Mouse (Mus musculus): ENCODE data around the gene Med22. TPM values are rescaled to one million over a fixed set of nuclear protein-coding genes. Genes with fewer than 3 reads are reported as not detected.
A peak's percentile ranks its signal among the peaks of the same experiment; 100 is the strongest.

Gene Med22
- polyA plus RNA-seq, 1 experiment, result 30.3 TPM

- Histone ChIP-seq H3K27ac (ENCODE audit: control insufficient read depth, insufficient read depth, low read depth, low read length) (no peak overlapping the region), H3K4me1 (ENCODE audit: control insufficient read depth, insufficient read depth, low read length) (no peaks in the 10 kb centered on the region), H3K27me3 (ENCODE audit: control insufficient read depth, insufficient read depth, low read length) (no peaks in the 10 kb centered on the region), H3K4me3 (ENCODE audit: control insufficient read depth, low read depth, low read length) (no peak overlapping the region), H3K36me3 (ENCODE audit: control insufficient read depth, insufficient read depth, low read length) (no peaks in the 10 kb centered on the region; the same call in 1 of the 2 replicates)
- TF ChIP-seq CTCF (IDR thresholded peaks at IDR 0.05; ENCODE audit: control insufficient read depth, insufficient read depth, insufficient replicate concordance, low read depth, low read length) (no peak), POLR2A (IDR thresholded peaks at IDR 0.05; ENCODE audit: control insufficient read depth, low read depth, low read length) (no peak)
Measured at GRCm38 (mm10) chr2:26951346-26951905, 40.9 kb upstream of the Med22 start.

GRCm38 (mm10) chr2:26950411-26950810 lies 39.9 kb upstream of the Med22 start:
- no peak overlapping the region for H3K27ac ChIP-seq (ENCODE audit: control insufficient read depth, insufficient read depth, low read depth, low read length)
- H3K27me3 ChIP-seq (ENCODE audit: control insufficient read depth, insufficient read depth, low read length), result no peaks in the 10 kb centered on the region
- H3K36me3 ChIP-seq (ENCODE audit: control insufficient read depth, insufficient read depth, low read length), result no peaks in the 10 kb centered on the region; the same call in 1 of the 2 replicates
- H3K4me3 ChIP-seq (ENCODE audit: control insufficient read depth, low read depth, low read length), result no peak overlapping the region
- TF ChIP-seq CTCF (IDR thresholded peaks at IDR 0.05; ENCODE audit: control insufficient read depth, insufficient read depth, insufficient replicate concordance, low read depth, low read length), result no peak
- no peak for TF ChIP-seq POLR2A (IDR thresholded peaks at IDR 0.05; ENCODE audit: control insufficient read depth, low read depth, low read length)
- no peaks in the 10 kb centered on the region for H3K4me1 ChIP-seq (ENCODE audit: control insufficient read depth, insufficient read depth, low read length)

- no peak for TF ChIP-seq POLR2A (IDR thresholded peaks at IDR 0.05; ENCODE audit: control insufficient read depth, low read depth, low read length)
- no peak for TF ChIP-seq CTCF (IDR thresholded peaks at IDR 0.05; ENCODE audit: control insufficient read depth, insufficient read depth, insufficient replicate concordance, low read depth, low read length)
- Histone ChIP-seq H3K4me1 (ENCODE audit: control insufficient read depth, insufficient read depth, low read length) (no peaks in the 10 kb centered on the region), H3K27ac (ENCODE audit: control insufficient read depth, insufficient read depth, low read depth, low read length) (no peak overlapping the region), H3K36me3 (ENCODE audit: control insufficient read depth, insufficient read depth, low read length) (no peaks in the 10 kb centered on the region; the same call in 1 of the 2 replicates), H3K27me3 (ENCODE audit: control insufficient read depth, insufficient read depth, low read length) (no peaks in the 10 kb centered on the region), H3K4me3 (ENCODE audit: control insufficient read depth, low read depth, low read length) (no peak overlapping the region)
Measured at GRCm38 (mm10) chr2:26943253-26943652, 32.8 kb upstream of the Med22 start.

GRCm38 (mm10) chr2:26941539-26941938 lies 31.1 kb upstream of the Med22 start:
- Histone ChIP-seq H3K36me3 (ENCODE audit: control insufficient read depth, insufficient read depth, low read length) (no peaks in the 10 kb centered on the region; the same call in 1 of the 2 replicates), H3K4me3 (ENCODE audit: control insufficient read depth, low read depth, low read length) (no peak overlapping the region), H3K27me3 (ENCODE audit: control insufficient read depth, insufficient read depth, low read length) (no peaks in the 10 kb centered on the region), H3K27ac (ENCODE audit: control insufficient read depth, insufficient read depth, low read depth, low read length) (no peak overlapping the region), H3K4me1 (ENCODE audit: control insufficient read depth, insufficient read depth, low read length) (no peaks in the 10 kb centered on the region)
- no peak for TF ChIP-seq POLR2A (IDR thresholded peaks at IDR 0.05; ENCODE audit: control insufficient read depth, low read depth, low read length)
- peak; percentile 13; the same call in 1 of the 2 replicates for TF ChIP-seq CTCF (IDR thresholded peaks at IDR 0.05; ENCODE audit: control insufficient read depth, insufficient read depth, insufficient replicate concordance, low read depth, low read length)

GRCm38 (mm10) chr2:26936425-26936824 lies 25.9 kb upstream of the Med22 start:
- H3K27me3 ChIP-seq (ENCODE audit: control insufficient read depth, insufficient read depth, low read length), result no peaks in the 10 kb centered on the region
- no peaks in the 10 kb centered on the region for H3K36me3 ChIP-seq (ENCODE audit: control insufficient read depth, insufficient read depth, low read length)
- no peak overlapping the region for H3K4me3 ChIP-seq (ENCODE audit: control insufficient read depth, low read depth, low read length)
- H3K4me1 ChIP-seq (ENCODE audit: control insufficient read depth, insufficient read depth, low read length), result peaks cover 12% of the 10 kb centered on the region
- TF ChIP-seq CTCF (IDR thresholded peaks at IDR 0.05; ENCODE audit: control insufficient read depth, insufficient read depth, insufficient replicate concordance, low read depth, low read length) (no peak), POLR2A (IDR thresholded peaks at IDR 0.05; ENCODE audit: control insufficient read depth, low read depth, low read length) (no peak)
- H3K27ac ChIP-seq (ENCODE audit: control insufficient read depth, insufficient read depth, low read depth, low read length), result no peak overlapping the region

- no peak for TF ChIP-seq POLR2A (IDR thresholded peaks at IDR 0.05; ENCODE audit: control insufficient read depth, low read depth, low read length)
- TF ChIP-seq CTCF (IDR thresholded peaks at IDR 0.05; ENCODE audit: control insufficient read depth, insufficient read depth, insufficient replicate concordance, low read depth, low read length), result no peak
- Histone ChIP-seq H3K4me3 (ENCODE audit: control insufficient read depth, low read depth, low read length) (no peak overlapping the region), H3K27ac (ENCODE audit: control insufficient read depth, insufficient read depth, low read depth, low read length) (no peak overlapping the region), H3K27me3 (ENCODE audit: control insufficient read depth, insufficient read depth, low read length) (no peaks in the 10 kb centered on the region), H3K4me1 (ENCODE audit: control insufficient read depth, insufficient read depth, low read length) (peaks cover 14% of the 10 kb centered on the region), H3K36me3 (ENCODE audit: control insufficient read depth, insufficient read depth, low read length) (no peaks in the 10 kb centered on the region)
Measured at GRCm38 (mm10) chr2:26935286-26935685, 24.8 kb upstream of the Med22 start.

GRCm38 (mm10) chr2:26933304-26934055 lies 23.0 kb upstream of the Med22 start, which contains the start of the genes Surf4 and Stkld1:
Surf4 (minus strand) TSS chr2:26933928.
Stkld1 (plus strand) TSS chr2:26934047.
- peak within 1 kb of the TSS; percentile 96 for H3K27ac ChIP-seq (ENCODE audit: control insufficient read depth, insufficient read depth, low read depth, low read length)
- H3K4me1 ChIP-seq (ENCODE audit: control insufficient read depth, insufficient read depth, low read length), result peaks cover 17% of the 10 kb centered on the region
- H3K36me3 ChIP-seq (ENCODE audit: control insufficient read depth, insufficient read depth, low read length), result no peaks in the 10 kb centered on the region; the same call in 1 of the 2 replicates
- H3K4me3 ChIP-seq (ENCODE audit: control insufficient read depth, low read depth, low read length), result peak within 1 kb of the TSS; percentile 98
- H3K27me3 ChIP-seq (ENCODE audit: control insufficient read depth, insufficient read depth, low read length), result no peaks in the 10 kb centered on the region
- TF ChIP-seq CTCF (IDR thresholded peaks at IDR 0.05; ENCODE audit: control insufficient read depth, insufficient read depth, insufficient replicate concordance, low read depth, low read length) (no peak), POLR2A (IDR thresholded peaks at IDR 0.05; ENCODE audit: control insufficient read depth, low read depth, low read length) (peak; percentile 74)
